ENCODE assay signal across 16 mouse cellular contexts in the genomic region with DNA sequence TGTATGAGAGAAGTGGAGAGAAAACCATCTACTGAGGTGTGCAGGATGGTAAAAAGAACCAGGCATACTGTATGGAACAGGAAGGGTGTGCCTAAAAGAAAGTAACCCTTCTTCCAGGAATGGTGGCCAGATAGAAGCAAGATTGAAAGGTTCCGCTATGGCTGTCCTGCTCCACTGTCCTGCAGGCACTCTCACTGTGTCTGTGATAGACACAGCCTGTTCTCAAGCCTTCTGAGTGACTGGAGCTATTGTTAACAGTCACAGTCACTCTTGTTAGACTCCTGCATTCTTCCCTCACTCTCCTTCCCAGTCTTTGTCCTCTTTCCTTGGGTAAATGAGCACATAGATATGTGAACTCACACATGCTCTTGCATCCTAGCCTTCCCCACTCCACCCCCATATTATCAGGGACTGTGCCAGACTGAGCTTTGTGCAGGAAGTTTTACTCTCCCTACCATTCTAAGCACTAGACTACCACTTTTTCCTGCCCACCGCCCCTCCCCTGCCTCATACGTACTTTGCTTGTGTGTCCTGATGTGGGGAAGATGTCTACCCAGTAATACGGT. TPM values are rescaled to one million over a fixed set of nuclear protein-coding genes. Genes with fewer than 3 reads are reported as not detected.
A peak's percentile ranks its signal among the peaks of the same experiment; 100 is the strongest.
DNase-seq lines count a peak whose midpoint lies in the region; ATAC-seq and TF ChIP-seq lines count a peak whose summit lies in the region.
"Had no signal": no experiment of that assay in that cellular context is flagged by ENCODE, and none has a peak within 500 bp of the region (broad histone marks: within the 10 kb centered on the region; RNA-seq: fewer than 3 reads in every experiment).

No protein-coding gene starts in this region.

- no peaks in the 10 kb centered on the region for H3K36me3 ChIP-seq in heart, embryonic 14.5 days (ENCODE audit: control insufficient read depth, insufficient read depth, low read length)
- H3K36me3 ChIP-seq in heart, adult 2 months (ENCODE audit: control insufficient read depth, insufficient read depth, low read length) = peaks cover 4% of the 10 kb centered on the region; the same call in 1 of the 2 replicates
- H3K36me3 ChIP-seq in forebrain, embryonic 13.5 days (ENCODE audit: poor library complexity, severe bottlenecking) = no peaks in the 10 kb centered on the region
- H3K36me3 ChIP-seq in midbrain, embryonic 13.5 days = no peaks in the 10 kb centered on the region
- H3K36me3 ChIP-seq: embryonic facial prominence, embryonic 13.5 days; intestine, embryonic 15.5 days had no signal

- no peak overlapping the region for H3K4me3 ChIP-seq in heart, embryonic 14.5 days (ENCODE audit: control insufficient read depth in 1 of 2, insufficient read depth in 1 of 2, low read depth in 1 of 2, low read length in 2 of 2)
- no peak overlapping the region for H3K4me3 ChIP-seq in heart, adult 2 months
- H3K4me3 ChIP-seq in forebrain, embryonic 13.5 days = no peak overlapping the region
- H3K4me3 ChIP-seq in midbrain, embryonic 13.5 days (replicated peaks) = no peak overlapping the region
- H3K4me3 ChIP-seq: embryonic facial prominence, embryonic 13.5 days; intestine, embryonic 15.5 days had no signal

- ATAC-seq in heart, embryonic 14.5 days (ENCODE audit: insufficient number of reproducible peaks, insufficient read depth, low FRiP score, low read depth) = no peak
- no peak for ATAC-seq in forebrain, embryonic 13.5 days
- ATAC-seq in midbrain, embryonic 13.5 days = peak; percentile 71
- ATAC-seq: intestine, embryonic 15.5 days; Patski had no signal

- H3K9ac ChIP-seq in heart, embryonic 14.5 days (ENCODE audit: low read length) = no peak overlapping the region
- no peak overlapping the region for H3K9ac ChIP-seq in heart, adult 2 months (ENCODE audit: low read depth, low read length)
- H3K9ac ChIP-seq in forebrain, embryonic 13.5 days = no peak overlapping the region
- H3K9ac ChIP-seq in midbrain, embryonic 13.5 days (replicated peaks) = 0 out of 2 replicates have a peak overlapping the region, but pooled peaks have one; percentile 16
- H3K9ac ChIP-seq: embryonic facial prominence, embryonic 13.5 days; intestine, embryonic 15.5 days had no signal

- peaks cover 14 to 31% of the 10 kb centered on the region in 2 experiments for H3K4me1 ChIP-seq in heart, embryonic 14.5 days (ENCODE audit: control insufficient read depth in 2 of 2, insufficient read depth in 2 of 2, low read length in 2 of 2)
- no peaks in the 10 kb centered on the region for H3K4me1 ChIP-seq in heart, adult 2 months (ENCODE audit: control insufficient read depth, insufficient read depth, low read length)
- H3K4me1 ChIP-seq in forebrain, embryonic 13.5 days = peaks cover 29% of the 10 kb centered on the region
- peaks cover 31% of the 10 kb centered on the region for H3K4me1 ChIP-seq in midbrain, embryonic 13.5 days (replicated peaks)

- WGBS in heart, embryonic 14.5 days = 63% methylated on average over 4 of the region's 4 CpGs
- 74% methylated on average over 4 of the region's 4 CpGs for WGBS in heart, adult 2 months
- WGBS in forebrain, embryonic 13.5 days = 36% methylated on average over 4 of the region's 4 CpGs
- WGBS in midbrain, embryonic 13.5 days = 35% methylated on average over 4 of the region's 4 CpGs

- no peak for TF ChIP-seq POLR2A in heart, adult 2 months (IDR thresholded peaks at IDR 0.05; ENCODE audit: insufficient read depth, low read depth, low read length)
- no peak for TF ChIP-seq POLR2A in brain, embryonic 14.5 days (IDR thresholded peaks at IDR 0.05; ENCODE audit: borderline replicate concordance, extremely low read depth, insufficient read depth, insufficient read length, poor library complexity, severe bottlenecking)

- no peak for DNase-seq in heart, adult 2 months
- peak; percentile 43 for DNase-seq in brain, embryonic 14.5 days (ENCODE audit: low read depth)
- no peak for DNase-seq in adrenal gland, adult 18-20 months (ENCODE audit: low spot score in 2 of 2)
- DNase-seq in thymus, postnatal 0 days (ENCODE audit: low spot score) = no peak
- DNase-seq: adrenal gland, postnatal 25 days; cerebellum, adult 18-20 months; heart, adult 18-20 months; kidney, postnatal 14 days; lung, postnatal 10 days; thymus, postnatal 25 days had no signal

- no peak for TF ChIP-seq CTCF in heart, adult 2 months (IDR thresholded peaks at IDR 0.05)
- TF ChIP-seq CTCF in brain, embryonic 14.5 days (IDR thresholded peaks at IDR 0.05; ENCODE audit: borderline replicate concordance, extremely low read depth, insufficient read depth, insufficient read length) = no peak

- H3K4me2 ChIP-seq in heart, embryonic 14.5 days (ENCODE audit: low read length) = no peak overlapping the region
- no peak overlapping the region for H3K4me2 ChIP-seq in forebrain, embryonic 13.5 days
- no peak overlapping the region for H3K4me2 ChIP-seq in midbrain, embryonic 13.5 days (replicated peaks)
- H3K4me2 ChIP-seq: embryonic facial prominence, embryonic 13.5 days; intestine, embryonic 15.5 days had no signal

- TF ChIP-seq EP300 in heart, adult 2 months (IDR thresholded peaks at IDR 0.05; ENCODE audit: insufficient read depth, low read depth, low read length) = no peak

- intact Hi-C loops in heart, adult 2 months (cut with DNase I) = no loop called here

- H3K9me3 ChIP-seq in heart, embryonic 14.5 days (ENCODE audit: control insufficient read depth, low read length) = no peaks in the 10 kb centered on the region
- H3K9me3 ChIP-seq in forebrain, embryonic 13.5 days (replicated peaks) = no peaks in the 10 kb centered on the region
- no peaks in the 10 kb centered on the region for H3K9me3 ChIP-seq in midbrain, embryonic 13.5 days
- H3K9me3 ChIP-seq: embryonic facial prominence, embryonic 13.5 days; intestine, embryonic 15.5 days had no signal

- H3K79me2 ChIP-seq in heart, adult 2 months (replicated peaks; ENCODE audit: control insufficient read depth, insufficient read depth, low read length) = no peaks in the 10 kb centered on the region

- peak overlapping the region; percentile 21 to 35; a peak in 2 of 4 replicates for H3K27ac ChIP-seq in heart, embryonic 14.5 days (replicated peaks in 1 of 2; ENCODE audit: control insufficient read depth in 1 of 2, insufficient read depth in 1 of 2, low read depth in 2 of 2, low read length in 2 of 2)
- no peak overlapping the region for H3K27ac ChIP-seq in heart, adult 2 months
- H3K27ac ChIP-seq in forebrain, embryonic 13.5 days = 0 out of 2 replicates have a peak overlapping the region, but pooled peaks have one; percentile 19
- peak overlapping the region; percentile 10; the same call in 1 of the 2 replicates for H3K27ac ChIP-seq in midbrain, embryonic 13.5 days
- H3K27ac ChIP-seq: embryonic facial prominence, embryonic 13.5 days; intestine, embryonic 15.5 days had no signal

- H3K27me3 ChIP-seq in heart, embryonic 14.5 days (ENCODE audit: control insufficient read depth, insufficient read depth, low read length) = no peaks in the 10 kb centered on the region
- H3K27me3 ChIP-seq in heart, adult 2 months (ENCODE audit: control insufficient read depth, insufficient read depth, low read length) = no peaks in the 10 kb centered on the region
- no peaks in the 10 kb centered on the region for H3K27me3 ChIP-seq in forebrain, embryonic 13.5 days
- no peaks in the 10 kb centered on the region for H3K27me3 ChIP-seq in midbrain, embryonic 13.5 days
- H3K27me3 ChIP-seq: embryonic facial prominence, embryonic 13.5 days; intestine, embryonic 15.5 days; Patski had no signal

RNA-seq across cellular contexts. Expression of gene Lrrc4, which starts 48.4 kb away (rescaled TPM):
- polyA plus RNA-seq in heart, embryonic 14.5 days (2014; fragmentation: Nextera tagmentation; extraction: Ambion mirVana) = 0.45 and 0.82 TPM in 2 replicates
- under 1 TPM; 0.43 to 0.47 TPM for total RNA-seq in heart, adult 2 months (2021)
- polyA plus RNA-seq in heart, adult 2 months (2012; rRNA removed) = 0.67 and 0.68 TPM in 2 replicates
- polyA plus RNA-seq in brain, embryonic 14.5 days (2012; rRNA removed) = 23.4 and 28.4 TPM in 2 replicates
- polyA plus RNA-seq in forebrain, embryonic 13.5 days (2015; fragmentation: Nextera tagmentation; extraction: Ambion mirVana) = 3.8 and 4.3 TPM in 2 replicates
- 5.1 and 5.3 TPM in 2 replicates for polyA plus RNA-seq in midbrain, embryonic 13.5 days (2015; fragmentation: Nextera tagmentation; extraction: Ambion mirVana)
- 10 to 100 TPM; 10.2 to 12.0 TPM for total RNA-seq in adrenal gland, adult 18-20 months (2021)
- 0.08 and 0.16 TPM in 2 replicates for polyA plus RNA-seq in thymus, postnatal 0 days (2015; fragmentation: Nextera tagmentation; extraction: Ambion mirVana)
- polyA plus RNA-seq: Patski had no signal
